Mouse (Mus musculus) monocyte, adult 59 days (primary cell): ENCODE measurements around the gene Srp9. TPM values are rescaled to one million over a fixed set of nuclear protein-coding genes. Genes with fewer than 3 reads are reported as not detected.

Source experiments
- total RNA-seq, 2 experiments: library from RNA; stranded (reverse); gene quantifications; one replicate each; pipeline ENCODE4 v1.2.4; 2023

The Srp9 gene
- 10 to 100 TPM; 48.7 to 55.1 TPM for total RNA-seq

GRCm38 (mm10) chr1:182124506-182124905 lies at the start of gene Srp9:
TSS of gene Srp9 (plus strand) at chr1:182124737.

DNA sequence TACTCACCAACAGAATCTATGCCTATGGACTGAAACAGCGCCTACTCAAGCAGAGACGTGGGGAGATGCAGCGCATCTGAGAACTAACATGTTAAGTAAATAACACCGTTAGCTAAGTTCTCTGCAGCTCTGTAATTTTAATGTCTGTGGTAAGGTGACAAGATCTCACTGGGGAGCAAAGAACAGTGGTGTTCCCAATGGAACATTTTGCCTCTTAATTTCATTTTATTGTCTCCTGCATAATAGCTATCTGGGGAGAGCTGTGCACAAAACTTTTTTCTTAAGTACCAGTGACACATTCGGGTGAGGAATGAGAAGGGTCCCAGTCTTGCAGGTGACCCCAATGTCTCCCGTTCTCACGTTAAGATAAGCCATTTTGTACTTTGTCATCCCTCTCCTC lies 39.8 kb downstream of the Srp9 start, which contains the start of gene Vmn1r1:
Gene Vmn1r1, minus strand, starts transcription at position 101 of the 400 bp plus-strand sequence.

Other genes with a start within 250 kb of the Srp9 start
- gene Enah, start 104.7 kb upstream of the Srp9 start, total RNA-seq: under 1 TPM; 0.66 to 0.70 TPM
- not detected for gene Vmn1r1, start 39.7 kb downstream of the Srp9 start, total RNA-seq
- 100 to 1,000 TPM; 222 to 232 TPM for gene Degs1, start 158.1 kb downstream of the Srp9 start, total RNA-seq
- gene Fbxo28, start 216.9 kb downstream of the Srp9 start, total RNA-seq: 10 to 100 TPM; 43.2 to 49.5 TPM